Comparison of ENCODE assay signal across 9 mouse cellular contexts in the genomic region with DNA sequence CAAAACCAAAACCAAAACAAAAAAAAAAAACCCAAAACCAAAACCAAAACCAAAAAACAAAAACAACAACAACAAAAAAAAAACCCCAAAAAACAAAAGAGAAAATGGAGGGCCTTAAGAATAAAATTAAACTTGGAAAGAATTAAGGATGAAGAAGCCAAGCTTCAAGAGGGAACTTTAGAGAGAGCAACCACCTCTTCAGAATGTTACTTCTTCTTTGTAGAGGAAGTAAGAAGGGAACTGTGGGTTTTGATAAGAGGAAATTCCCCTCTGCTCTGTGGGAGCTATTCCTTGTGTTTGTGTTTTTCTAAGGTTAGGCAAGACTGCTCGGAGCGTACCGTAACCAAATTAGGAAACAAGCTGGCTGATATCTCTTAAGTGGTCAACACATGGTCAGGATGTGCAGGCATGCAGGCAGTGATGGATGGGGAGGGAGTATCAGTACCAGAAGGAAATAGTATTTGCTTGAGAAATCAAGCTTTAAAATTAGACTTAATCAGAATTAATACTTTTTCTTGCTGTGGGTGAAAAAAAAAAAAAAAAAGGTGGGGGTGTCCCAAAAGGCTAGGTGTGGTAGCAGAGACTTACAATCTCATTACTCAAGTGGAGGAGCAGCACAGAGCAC. TPM values are rescaled to one million over a fixed set of nuclear protein-coding genes. Genes with fewer than 3 reads are reported as not detected.
DNase-seq lines count a peak whose midpoint lies in the region; ATAC-seq and TF ChIP-seq lines count a peak whose summit lies in the region.
"Had no signal": no experiment of that assay in that cellular context is flagged by ENCODE, and none has a peak within 500 bp of the region (broad histone marks: within the 10 kb centered on the region; RNA-seq: fewer than 3 reads in every experiment).

No protein-coding gene starts in this region.

- peaks cover 14% of the 10 kb centered on the region for H3K36me3 ChIP-seq in heart, embryonic 10.5 days
- H3K36me3 ChIP-seq in small intestine, adult 2 months (ENCODE audit: control insufficient read depth, insufficient read depth, low read length), result peaks cover 12% of the 10 kb centered on the region
- peaks cover 9% of the 10 kb centered on the region; the same call in 1 of the 2 replicates for H3K36me3 ChIP-seq in forebrain, postnatal 0 days (ENCODE audit: insufficient read depth)

- no peak overlapping the region for H3K4me2 ChIP-seq in forebrain, postnatal 0 days (ENCODE audit: low read depth)

- peaks cover 85% of the 10 kb centered on the region for H3K4me1 ChIP-seq in heart, embryonic 10.5 days
- peaks cover 6% of the 10 kb centered on the region; the same call in 1 of the 2 replicates for H3K4me1 ChIP-seq in small intestine, adult 2 months (ENCODE audit: control insufficient read depth, insufficient read depth, insufficient read length, low read length)
- H3K4me1 ChIP-seq in forebrain, postnatal 0 days (ENCODE audit: insufficient read depth), result peaks cover 7% of the 10 kb centered on the region; the same call in 1 of the 2 replicates

- H3K4me3 ChIP-seq in heart, embryonic 10.5 days, result no peak overlapping the region
- no peak overlapping the region for H3K4me3 ChIP-seq in small intestine, adult 2 months (ENCODE audit: low read depth, low read length)
- no peak overlapping the region for H3K4me3 ChIP-seq in forebrain, postnatal 0 days (ENCODE audit: low read depth, low read length)
- H3K4me3 ChIP-seq: erythroblast, embryonic 14.5 days had no signal

- WGBS in heart, embryonic 10.5 days, result 9% methylated on average over 3 of the region's 3 CpGs
- WGBS in small intestine, adult 2 months, result 66% methylated on average over 3 of the region's 3 CpGs
- WGBS in forebrain, postnatal 0 days, result 87% methylated on average over 3 of the region's 3 CpGs

- H3K9ac ChIP-seq in forebrain, postnatal 0 days, result no peak overlapping the region

- no peak for TF ChIP-seq CTCF in small intestine, adult 2 months (IDR thresholded peaks at IDR 0.05; ENCODE audit: extremely low read depth, insufficient read length, insufficient replicate concordance, low read depth, low read length)
- TF ChIP-seq CTCF in forebrain, postnatal 0 days (IDR thresholded peaks at IDR 0.05; ENCODE audit: low read depth), result no peak

- TF ChIP-seq POLR2A in small intestine, adult 2 months (IDR thresholded peaks at IDR 0.05; ENCODE audit: low read depth, low read length), result no peak

- no peak for ATAC-seq in forebrain, postnatal 0 days

- H3K27me3 ChIP-seq in heart, embryonic 10.5 days (ENCODE audit: insufficient read depth, poor library complexity, severe bottlenecking), result no peaks in the 10 kb centered on the region
- no peaks in the 10 kb centered on the region for H3K27me3 ChIP-seq in small intestine, adult 2 months (ENCODE audit: control insufficient read depth, insufficient read depth, low read length)
- H3K27me3 ChIP-seq in forebrain, postnatal 0 days (ENCODE audit: insufficient read depth, low read length), result no peaks in the 10 kb centered on the region

- H3K27ac ChIP-seq in heart, embryonic 10.5 days, result peak overlapping the region; percentile 82
- H3K27ac ChIP-seq in small intestine, adult 2 months (ENCODE audit: insufficient read depth, low read depth, low read length), result peak overlapping the region; percentile 58
- no peak overlapping the region for H3K27ac ChIP-seq in forebrain, postnatal 0 days (ENCODE audit: low read depth, low read length)

- peak; percentile 86 for DNase-seq in layer of hippocampus, adult 9-11 months
- DNase-seq in layer of hippocampus, postnatal 25 days (ENCODE audit: extremely low spot score in 1 of 2, low spot score in 1 of 2), result no peak
- peak; percentile 79 for DNase-seq in heart, embryonic 10.5 days (ENCODE audit: low spot score)
- DNase-seq in liver, result peak; percentile 53
- DNase-seq in forebrain, postnatal 0 days, result no peak
- DNase-seq in cerebellum, postnatal 36 days, result no peak
- no peak for DNase-seq in spleen, postnatal 4 days (ENCODE audit: low spot score in 2 of 2)

- H3K9me3 ChIP-seq in heart, embryonic 10.5 days, result no peaks in the 10 kb centered on the region
- H3K9me3 ChIP-seq in forebrain, postnatal 0 days (ENCODE audit: low read length), result no peaks in the 10 kb centered on the region

RNA-seq across cellular contexts. Expression of a gene that starts 57.2 kb away (rescaled TPM):
- total RNA-seq in layer of hippocampus, postnatal 25 days (2021), result 10 to 100 TPM; 46.6 to 47.5 TPM
- 37.9 and 40.6 TPM in 2 replicates for polyA plus RNA-seq in heart, embryonic 10.5 days (2016; fragmentation: Nextera tagmentation; extraction: Ambion mirVana)
- polyA plus RNA-seq in small intestine, adult 2 months (2012; rRNA removed), result 10.3 and 24.3 TPM in 2 replicates
- total RNA-seq in forebrain, postnatal 0 days (2014; rRNA removed), result 35.2 and 41.0 TPM in 2 replicates
- polyA plus RNA-seq in forebrain, postnatal 0 days (2015; fragmentation: Nextera tagmentation; extraction: Ambion mirVana), result 25.9 and 29.3 TPM in 2 replicates

Comparison
In these comparisons a context has a peak if more than half of its experiments do, and no peak if none do; other contexts are left out.
1. DNase-seq: peak in layer of hippocampus, adult 9-11 months (single experiment), heart, embryonic 10.5 days (single experiment) and liver (single experiment); none in layer of hippocampus, postnatal 25 days (0 of 2), forebrain, postnatal 0 days (single experiment), cerebellum, postnatal 36 days (0 of 2) and spleen, postnatal 4 days (0 of 2).